Mouse (Mus musculus) heart, embryonic 12.5 days (tissue): ENCODE measurements at regions not wholly inside any gene's neighbourhood (a gene's known extent, or its start where the extent isn't known, plus 50 kb on each side); places are given as distances from the start of the nearest gene placed in this dataset.

Experiments
- ATAC-seq: fragments of 200-750 bp; cut with Nextera tagmentation; 2 replicates; pipeline ENCODE4 v1.8.0; 2017; ENCODE audit warnings: moderate TSS enrichment, moderate library complexity; ENCODE audit not compliant: insufficient number of reproducible peaks, low FRiP score
- H3K27ac ChIP-seq: fragments of 300-500 bp; sonication (generic); 2 replicates; pipeline ENCODE4 v1.5.1; 2016; ENCODE audit warnings: mild to moderate bottlenecking, moderate library complexity; ENCODE audit not compliant: poor library complexity, severe bottlenecking
- H3K27me3 ChIP-seq: fragments of 300-500 bp; sonication (generic); replicated peaks from 2 replicates; pipeline ENCODE4 v1.6.1; 2016; ENCODE audit warnings: mild to moderate bottlenecking, moderate library complexity
- H3K36me3 ChIP-seq: fragments of 300-500 bp; sonication (generic); 2 replicates; pipeline ENCODE4 v1.6.1; 2016; ENCODE audit warnings: mild to moderate bottlenecking, moderate library complexity
- H3K4me1 ChIP-seq: fragments of 300-500 bp; sonication (generic); replicated peaks from 2 replicates; pipeline ENCODE4 v1.6.1; 2016; ENCODE audit warnings: mild to moderate bottlenecking
- H3K4me2 ChIP-seq: fragments of 300-500 bp; sonication (generic); 2 replicates; pipeline ENCODE4 v1.6.1; 2016; ENCODE audit warnings: mild to moderate bottlenecking, moderate library complexity
- H3K4me3 ChIP-seq: fragments of 300-500 bp; sonication (generic); 2 replicates; pipeline ENCODE4 v1.5.1; 2016; ENCODE audit warnings: mild to moderate bottlenecking
- H3K9ac ChIP-seq: fragments of 300-500 bp; sonication (generic); 2 replicates; pipeline ENCODE4 v1.6.1; 2016; ENCODE audit warnings: mild to moderate bottlenecking, moderate library complexity
- H3K9me3 ChIP-seq: fragments of 300-500 bp; sonication (generic); replicated peaks from 2 replicates; pipeline ENCODE4 v1.6.1; 2016; ENCODE audit warnings: mild to moderate bottlenecking, moderate library complexity
- WGBS: fragments of 180-500 bp; shearing (Covaris S2); methylation state at CpG from one replicate; pipeline ENCODE4 v1.1.7; 2016; 5-methylcytosine and 5-hydroxymethylcytosine counted together

DNA sequence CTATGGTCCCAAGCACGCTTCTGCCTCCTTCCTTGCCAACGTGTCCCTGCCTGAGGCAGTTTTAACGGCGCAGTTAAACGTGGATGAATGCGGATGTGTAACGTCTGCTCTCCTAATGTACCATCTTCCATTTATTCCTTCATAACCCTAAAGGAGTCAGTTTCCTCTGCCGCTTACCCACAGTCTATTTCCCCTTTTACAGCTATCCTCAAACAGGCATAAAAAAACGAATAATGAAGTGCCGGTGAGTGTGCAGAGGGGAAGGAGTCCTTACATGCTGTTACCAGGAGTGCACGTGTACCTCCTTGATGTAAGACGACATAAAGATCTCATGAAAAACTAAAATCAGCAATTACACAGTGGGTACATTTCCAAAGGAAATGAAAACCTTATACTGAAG lies 54.3 kb upstream of the Krtap11-1 start:
- no peaks in the 10 kb centered on the region for H3K27me3 ChIP-seq

More for the DNA sequence above, 54.3 kb upstream of the Krtap11-1 start:
- 86% methylated on average over 12 of the region's 12 CpGs for WGBS
- Histone ChIP-seq H3K4me3 (no peak overlapping the region), H3K4me2 (no peak overlapping the region), H3K4me1 (no peaks in the 10 kb centered on the region), H3K27ac (no peak overlapping the region), H3K9ac (no peak overlapping the region), H3K9me3 (no peaks in the 10 kb centered on the region; the same call in 1 of the 2 replicates), H3K36me3 (no peaks in the 10 kb centered on the region)
- ATAC-seq = no peak
